Mouse (Mus musculus): Measurements from ENCODE around the gene Capn11.

The Capn11 gene

DNA sequence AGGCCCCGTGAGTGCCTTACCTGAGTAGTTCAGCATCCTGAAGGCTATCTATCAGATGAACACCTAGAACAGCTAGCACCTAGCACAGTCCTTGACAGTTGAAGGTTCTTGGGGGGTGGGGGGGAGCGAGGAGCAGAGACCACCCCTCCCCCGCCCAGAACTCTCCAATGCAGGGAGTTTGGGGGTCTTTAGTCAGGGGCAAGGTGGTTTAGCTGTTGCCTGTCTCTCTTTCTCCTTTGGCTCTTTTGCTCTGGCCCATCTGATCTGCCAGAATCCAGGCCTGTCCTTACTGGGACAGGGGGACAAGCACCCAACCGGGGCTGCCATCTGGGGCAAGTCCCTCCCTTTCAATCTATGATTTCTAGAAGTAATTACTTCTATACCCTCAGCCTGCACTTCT, at the start of gene Capn11:
Gene Capn11 (minus strand): TSS at position 101 of the 400 bp plus-strand sequence.
- no peak for DNase-seq

- DNase-seq: no peak
Measured at GRCm38 (mm10) chr17:45708179-45708578, 49.1 kb upstream of the Capn11 start.

DNA sequence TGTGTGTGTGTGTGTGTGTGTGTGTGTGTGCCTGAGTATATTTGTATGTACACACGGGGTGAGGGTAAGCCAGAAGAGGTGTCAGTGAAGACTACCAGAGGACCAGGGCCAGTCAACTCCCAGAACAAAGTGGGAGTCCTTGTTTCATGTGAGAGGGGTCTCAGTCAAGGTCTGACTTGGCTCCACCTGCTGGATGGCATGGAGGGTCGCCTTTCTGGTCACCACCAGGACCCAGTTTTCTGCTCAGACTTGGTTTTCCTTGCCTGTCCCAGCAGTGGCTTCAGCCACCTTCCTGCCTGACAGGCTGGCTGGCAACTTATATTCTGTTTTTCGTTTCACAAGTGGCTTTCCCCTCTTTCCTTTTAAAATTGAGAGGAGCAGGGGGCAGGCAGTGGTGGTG, 48.3 kb upstream of the Capn11 start:
- no peak for DNase-seq

GRCm38 (mm10) chr17:45706796-45707195, 47.7 kb upstream of the Capn11 start:
- no peak for DNase-seq

DNA sequence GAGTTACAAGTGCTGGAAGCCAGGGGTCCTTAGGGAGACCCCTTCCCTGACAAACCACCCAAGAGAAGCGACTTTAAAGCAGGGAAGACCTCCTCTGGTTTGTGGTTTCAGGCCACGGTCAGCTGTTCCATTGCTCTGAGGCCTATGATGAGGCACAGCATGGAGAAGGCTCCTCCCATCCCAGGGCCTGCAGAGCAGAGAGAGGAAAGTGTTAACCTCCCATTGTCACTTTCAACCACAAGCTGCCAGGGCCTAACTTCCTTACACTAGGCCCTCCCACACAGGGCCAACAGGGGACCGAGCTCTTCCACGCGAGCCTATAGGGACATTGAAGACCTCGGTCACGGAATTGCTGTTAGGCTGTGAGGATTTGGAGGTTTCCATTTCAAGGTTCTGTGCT, 44.1 kb upstream of the Capn11 start:
- no peak for DNase-seq

- DNase-seq: no peak
Measured at GRCm38 (mm10) chr17:45702254-45702653, 43.1 kb upstream of the Capn11 start.

GRCm38 (mm10) chr17:45701236-45701591, 42.1 kb upstream of the Capn11 start:
- DNase-seq: no peak

GRCm38 (mm10) chr17:45700496-45701235, 41.5 kb upstream of the Capn11 start:
- DNase-seq: peak; percentile 51

DNA sequence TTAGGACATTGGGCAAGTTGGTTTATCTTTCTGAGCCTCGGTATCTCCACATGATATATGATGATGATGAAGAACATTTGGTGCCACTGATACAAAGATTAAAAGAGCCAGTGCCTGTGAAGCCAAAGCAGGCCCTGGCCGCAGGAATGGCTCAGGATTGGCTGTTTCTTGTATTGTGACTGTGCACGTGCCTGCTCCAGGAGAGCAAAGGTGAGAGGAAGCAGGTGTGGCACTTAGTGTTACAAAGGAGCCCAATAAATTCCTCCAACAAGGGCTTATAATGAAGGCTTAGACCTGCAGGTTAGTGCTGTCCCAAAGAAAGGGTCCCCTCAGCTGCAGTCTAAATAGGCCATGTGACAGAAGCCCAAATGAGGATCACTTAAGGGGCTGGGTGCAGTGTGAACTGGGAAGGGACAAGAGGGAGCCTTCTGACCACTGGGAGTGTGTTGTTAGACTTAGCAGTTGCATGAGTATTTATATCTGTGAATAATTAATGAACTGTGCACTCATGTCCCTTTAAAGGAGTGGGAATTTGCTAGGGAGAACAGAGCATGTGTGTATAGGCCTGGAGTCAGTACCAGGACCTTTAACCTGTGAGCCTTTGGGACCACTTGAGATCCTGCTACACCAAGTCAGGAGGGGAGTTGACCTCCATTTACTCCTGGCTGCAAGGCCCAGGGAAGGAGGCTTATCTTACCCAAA, 40.1 kb upstream of the Capn11 start:
- no peak for DNase-seq

DNA sequence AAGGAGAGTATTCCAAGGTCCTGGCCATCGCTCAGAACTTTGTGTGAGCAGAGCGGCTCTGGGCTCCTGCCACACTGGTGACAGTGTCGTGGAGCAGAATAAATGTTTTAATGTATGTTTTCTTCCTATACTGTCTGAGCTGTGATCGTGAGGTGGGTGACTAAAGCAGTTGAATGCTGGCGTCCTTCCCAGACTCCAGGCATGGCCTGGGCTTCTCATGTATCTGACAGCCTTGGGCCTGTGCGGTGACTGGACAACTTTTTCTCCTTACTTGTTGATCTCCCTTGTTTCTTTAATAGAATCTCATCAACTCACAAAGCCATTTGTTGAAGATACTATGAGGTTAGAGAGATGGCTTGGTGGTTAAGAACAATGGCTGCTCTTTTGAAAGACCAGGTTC, 39.2 kb upstream of the Capn11 start:
- DNase-seq: no peak

DNA sequence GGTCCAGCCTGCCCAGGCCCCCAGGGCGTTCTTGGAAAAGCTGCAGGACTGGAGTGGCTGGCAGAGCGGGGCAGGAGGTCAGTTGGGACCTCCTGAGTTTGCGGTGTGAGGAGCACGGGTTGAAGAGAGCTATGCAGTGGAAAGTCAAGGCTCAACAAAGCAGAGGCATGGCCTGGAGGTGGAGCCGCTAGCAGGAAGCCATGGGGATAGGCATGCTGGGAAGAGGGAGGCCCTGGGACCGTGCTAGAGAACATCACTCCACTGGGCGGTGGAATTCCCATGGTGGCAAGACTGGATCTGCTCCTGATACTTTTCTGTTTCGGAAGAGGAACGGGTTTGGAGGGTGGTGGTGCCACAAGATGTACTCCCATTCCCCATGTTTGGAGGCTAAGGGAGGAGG, 37.9 kb upstream of the Capn11 start:
- no peak for DNase-seq

DNA sequence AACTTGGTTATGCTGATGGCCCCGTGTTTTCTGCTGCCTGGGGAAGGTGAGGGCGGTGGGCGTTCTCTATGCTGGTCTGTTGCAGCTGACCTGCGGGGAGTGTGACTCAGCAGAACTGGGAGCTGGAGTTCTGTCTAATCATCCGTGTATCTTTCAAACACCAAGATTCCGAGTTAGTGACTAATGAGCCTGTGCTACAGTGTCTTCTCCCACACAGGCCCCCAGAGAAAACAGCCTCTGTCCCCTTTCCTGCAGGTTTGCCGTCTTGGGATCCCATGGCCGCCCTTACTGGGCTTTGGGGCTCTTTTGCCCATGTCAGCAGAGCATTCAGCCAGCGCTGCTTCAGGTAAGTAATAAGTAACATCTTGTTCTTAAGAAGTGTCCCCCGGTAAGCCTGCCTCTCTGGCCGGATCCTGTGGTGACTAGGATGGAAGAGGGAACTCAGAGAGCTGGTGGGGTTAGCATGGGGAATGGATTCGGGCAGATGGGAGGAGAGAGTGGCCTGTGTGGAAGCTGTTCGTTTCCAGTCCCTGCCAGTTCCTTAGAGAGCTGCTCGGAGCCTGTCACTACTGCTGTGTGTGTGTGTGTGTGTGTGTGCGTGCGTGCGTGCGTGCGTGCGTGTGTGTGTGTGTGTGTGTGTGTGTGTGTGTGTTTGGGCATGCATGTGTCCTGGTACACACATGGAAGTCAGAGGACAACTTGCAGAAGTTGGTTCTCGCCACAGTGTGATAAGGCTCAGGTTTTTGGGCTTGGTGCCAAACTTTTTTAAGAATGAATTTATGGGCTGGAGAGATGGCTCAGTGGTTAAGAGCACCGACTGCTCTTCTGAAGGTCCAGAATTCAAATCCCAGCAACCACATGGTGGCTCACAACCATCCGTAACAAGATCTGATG, 36.3 kb upstream of the Capn11 start:
- peak; percentile 46 for DNase-seq

DNA sequence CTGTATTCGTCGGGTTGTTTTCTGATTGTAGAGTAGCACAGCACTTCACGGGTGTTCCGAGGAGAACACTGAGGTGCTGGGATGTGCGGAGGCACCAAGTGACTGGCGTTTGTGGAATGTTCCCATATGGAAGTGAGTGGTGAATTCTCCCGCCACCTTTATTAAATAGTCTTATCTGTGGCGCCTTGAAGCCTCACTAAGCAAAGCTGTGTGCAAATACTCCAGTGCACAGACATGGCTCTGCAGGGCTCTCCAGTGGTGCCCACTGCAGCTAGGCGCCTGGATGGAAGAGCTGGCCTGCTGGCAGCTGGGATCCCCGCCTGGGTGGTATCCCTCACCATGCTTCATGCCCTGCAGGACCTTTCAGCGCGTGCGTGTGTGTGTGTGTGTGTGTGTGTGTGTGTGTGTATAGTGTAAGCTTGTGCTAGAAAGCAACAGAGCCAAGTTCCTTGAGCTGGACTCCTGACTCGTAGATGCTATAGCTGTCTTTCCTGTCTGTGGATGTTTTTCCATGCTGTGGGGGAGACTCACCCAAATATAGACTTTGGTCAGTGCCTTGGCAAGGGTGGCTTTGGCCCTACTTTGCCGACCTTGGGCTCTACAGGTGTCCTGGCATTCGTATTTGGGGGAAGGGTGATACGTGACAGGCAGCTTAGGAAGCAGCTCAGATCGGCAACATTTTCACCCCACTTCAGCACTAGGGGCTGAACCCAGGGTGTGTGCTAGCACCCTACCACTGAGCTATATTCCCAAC, 34.9 kb upstream of the Capn11 start:
- DNase-seq: no peak

- DNase-seq: no peak
Measured at GRCm38 (mm10) chr17:45692159-45692558, 33.0 kb upstream of the Capn11 start.

GRCm38 (mm10) chr17:45690044-45690443, 30.9 kb upstream of the Capn11 start:
- no peak for DNase-seq

GRCm38 (mm10) chr17:45689120-45689519, 30.0 kb upstream of the Capn11 start:
- DNase-seq: no peak

GRCm38 (mm10) chr17:45686716-45687115, 27.6 kb upstream of the Capn11 start, which contains the start of gene Tmem63b:
Tmem63b (minus strand) TSS chr17:45686905.
- no peak for DNase-seq

DNA sequence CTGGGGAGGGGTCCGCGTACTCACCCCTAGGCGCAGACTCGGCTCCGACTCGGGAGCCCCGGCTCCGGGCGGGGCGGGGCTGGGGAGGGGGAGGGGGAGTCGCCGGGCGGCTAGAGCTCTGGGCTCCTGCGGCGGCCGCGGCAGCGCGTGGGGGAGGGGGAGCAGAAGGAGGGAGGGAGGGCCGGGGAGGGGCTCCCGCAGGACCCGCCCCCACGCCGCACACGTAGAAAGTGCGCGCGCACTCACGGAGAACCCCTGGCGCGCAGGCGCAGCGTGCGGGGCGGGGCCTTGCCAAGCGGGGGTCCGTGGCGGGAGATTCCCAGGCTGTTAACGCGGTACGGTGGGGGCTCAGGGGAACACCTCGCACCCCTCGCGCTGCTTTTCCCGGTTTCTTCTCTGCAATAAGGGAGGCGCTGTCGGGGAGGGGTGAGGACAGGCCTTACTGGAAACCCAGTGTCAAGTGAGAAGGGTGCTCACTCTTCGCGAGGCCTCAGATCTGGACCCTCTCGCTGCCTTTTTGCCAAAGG, 27.0 kb upstream of the Capn11 start, which contains the start of gene Mrpl14:
Gene Mrpl14 (plus strand): TSS at position 230 of the 527 bp plus-strand sequence.
- peak; percentile 98 for DNase-seq

- DNase-seq: peak; percentile 72
Measured at GRCm38 (mm10) chr17:45685171-45686092, 26.3 kb upstream of the Capn11 start.

GRCm38 (mm10) chr17:45684667-45685131, 25.6 kb upstream of the Capn11 start:
- no peak for DNase-seq

DNA sequence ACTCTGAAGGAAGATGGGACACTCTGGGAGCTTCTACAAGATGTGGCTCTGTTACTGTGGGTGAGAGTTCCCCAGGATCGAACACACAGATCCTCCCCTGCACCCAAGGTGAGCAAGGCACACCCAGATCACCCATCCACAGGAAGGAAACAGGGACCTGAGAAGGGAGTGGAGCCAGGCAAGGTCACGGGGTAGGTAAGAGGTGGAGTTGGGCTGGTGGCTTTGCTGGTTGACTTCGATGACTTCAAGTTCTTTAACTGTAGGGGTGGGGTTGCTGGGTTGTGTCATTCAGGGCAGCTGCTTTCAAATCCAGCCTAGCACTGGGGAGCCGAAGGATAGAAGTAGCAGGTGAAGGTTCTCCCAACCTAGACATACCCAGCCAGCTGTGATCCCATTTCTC, 23.7 kb upstream of the Capn11 start:
- no peak for DNase-seq

All from kidney, postnatal 10 days (tissue).